Mouse (Mus musculus) adrenal gland, postnatal 36 days (tissue): Measurements from ENCODE around the gene Klrb1f. TPM values are rescaled to one million over a fixed set of nuclear protein-coding genes. Genes with fewer than 3 reads are reported as not detected.
"Not testable (repeated sequence)": the region's sequence is repeated elsewhere in the genome, so short reads cannot be mapped to it uniquely, and the experiment has no call there.

Experiments used
- DNase-seq, 2 experiments: peaks; one replicate each; pipeline ENCODE4 v3.0.0; 2021; ENCODE audit warnings: mixed read lengths in 1 of 2
- long read RNA-seq, 2 experiments: library from polyadenylated mRNA; stranded (forward); transcript quantifications; one replicate each; pipeline ENCODE4 v2.0.0; 2021; ENCODE audit warnings: borderline sequencing depth in 2 of 2
- total RNA-seq, 2 experiments: library from RNA; stranded (reverse); gene quantifications; 2 replicates each; pipeline ENCODE4 v1.2.3; 2021

The Klrb1f gene
- not detected for total RNA-seq
- long read RNA-seq, experiment 1, result 0 reads
- long read RNA-seq, experiment 2, result 0 reads

DNA sequence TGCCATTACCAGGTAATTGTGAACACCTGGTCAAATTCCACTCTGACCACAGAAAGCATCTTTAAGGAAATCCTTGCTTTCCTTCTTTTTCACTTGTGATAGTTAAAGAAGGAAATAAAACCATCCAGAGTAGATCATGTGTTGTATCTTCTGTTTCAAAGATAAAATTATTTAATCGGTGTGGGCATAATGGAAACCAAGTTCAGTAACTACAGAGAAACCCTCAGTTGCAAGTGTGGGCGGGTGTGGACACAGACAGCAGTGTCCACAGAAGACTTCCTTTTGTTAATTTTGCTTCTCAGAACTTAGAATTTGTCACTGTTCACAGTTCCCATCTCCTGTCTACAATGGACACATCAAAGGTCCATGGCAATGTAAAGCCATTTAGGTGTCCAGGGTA, at the start of gene Klrb1f:
Gene Klrb1f (plus strand): TSS at position 301 of the 400 bp plus-strand sequence.
- no peak for DNase-seq

DNA sequence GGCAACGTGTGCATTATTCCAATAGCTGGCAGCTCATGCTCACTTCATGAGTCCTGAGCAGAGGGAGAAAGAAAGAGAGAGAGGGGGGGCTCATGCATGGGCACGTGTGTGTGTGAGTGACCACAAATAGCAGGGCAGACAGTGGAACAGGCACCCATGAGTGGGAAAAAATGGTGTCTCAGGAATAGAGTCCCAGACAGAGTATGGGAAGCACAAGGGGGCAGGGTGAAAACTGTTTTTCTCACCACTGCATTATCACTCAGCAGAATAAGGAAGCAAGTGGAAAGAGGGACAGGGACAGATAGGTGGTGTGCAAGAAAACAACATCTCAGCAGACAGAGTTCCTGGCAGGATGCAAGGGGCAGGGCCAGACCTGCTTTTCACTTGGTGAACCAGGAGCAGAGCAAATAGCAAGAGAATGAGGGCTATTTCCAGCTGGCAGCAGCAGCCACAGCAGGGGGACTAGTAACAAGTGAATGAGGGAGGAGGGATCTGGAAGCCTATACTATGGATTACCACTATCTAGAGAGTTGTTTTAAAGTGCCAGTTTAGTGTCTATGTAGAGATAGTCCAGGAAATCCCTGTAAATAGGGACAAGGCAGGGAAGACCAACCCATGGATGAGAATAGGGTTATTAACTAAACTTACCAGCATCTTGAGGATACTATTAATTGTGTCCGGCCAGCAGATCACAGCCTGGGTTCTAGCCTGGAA, 49.5 kb upstream of the Klrb1f start:
- DNase-seq, result no peak

DNA sequence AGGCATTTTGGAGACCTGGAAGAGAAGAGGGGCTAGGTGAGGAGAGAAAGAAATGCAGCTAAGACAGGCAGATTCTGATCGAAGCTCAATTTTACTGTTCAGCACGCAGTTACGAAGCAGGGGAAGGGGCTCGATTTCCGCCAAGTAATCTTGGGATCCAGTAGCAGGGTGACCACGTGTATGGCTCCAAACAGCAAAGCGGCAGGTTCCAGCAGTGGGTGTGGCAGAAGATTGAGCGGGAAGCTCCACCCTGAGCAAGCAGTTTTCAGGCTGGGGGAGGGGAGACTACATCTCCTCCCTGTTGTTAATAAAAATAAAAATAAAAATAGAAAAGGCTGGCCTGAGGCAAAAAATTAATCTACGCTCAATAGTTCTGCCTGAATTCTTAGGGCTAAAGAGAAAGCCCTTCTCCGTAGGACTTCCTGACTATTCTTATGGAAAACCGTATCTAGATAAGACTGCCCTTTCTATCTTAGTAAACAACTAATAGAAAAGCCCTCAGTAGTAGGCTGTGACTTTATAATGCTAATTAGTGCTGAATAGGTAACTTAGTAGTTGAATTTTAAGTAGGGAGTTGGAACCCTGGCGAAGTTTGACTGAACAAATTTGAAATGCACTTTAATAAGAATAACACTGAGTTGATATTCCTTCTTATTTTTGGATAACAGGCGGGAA, 48.8 kb upstream of the Klrb1f start:
- DNase-seq, result no peak

DNA sequence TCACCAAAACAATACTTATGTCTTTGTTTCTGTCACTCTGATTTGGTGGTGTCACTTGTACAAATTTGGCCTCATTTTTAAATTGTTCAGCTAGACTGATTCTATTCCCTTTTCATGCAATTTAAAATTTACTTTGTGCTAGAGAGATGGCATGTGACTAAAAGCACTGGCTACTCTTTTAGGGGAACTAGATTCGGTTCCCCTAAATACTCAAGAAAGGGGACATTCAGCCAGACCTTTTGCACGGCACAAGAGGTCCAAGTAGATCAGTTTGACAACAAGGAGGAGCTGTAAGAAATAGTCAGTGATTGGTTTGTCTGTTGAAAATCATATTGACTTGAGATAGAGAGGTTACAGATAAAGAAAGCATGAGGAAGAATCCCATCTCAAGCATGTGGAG, 44.3 kb upstream of the Klrb1f start:
- no peak for DNase-seq

DNA sequence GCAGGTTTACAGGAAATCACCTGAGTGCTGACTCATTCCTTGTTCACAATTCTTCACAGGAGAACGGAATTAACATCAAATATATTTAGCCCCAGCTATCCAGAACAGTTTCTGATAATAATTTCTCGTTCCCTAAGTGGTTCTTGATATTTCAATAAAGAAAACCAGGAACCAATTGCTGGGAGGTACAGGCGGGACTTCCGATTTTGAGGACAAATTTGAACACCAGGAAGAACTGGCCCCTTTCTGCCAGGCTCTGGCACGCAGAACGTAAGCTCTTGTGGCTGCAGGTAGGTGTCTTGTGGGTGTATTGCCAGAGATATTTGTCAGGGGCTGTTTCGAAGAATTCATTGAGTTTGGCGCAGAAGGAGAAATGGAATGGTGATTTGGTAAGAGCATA, 37.1 kb upstream of the Klrb1f start:
- DNase-seq, result no peak

DNA sequence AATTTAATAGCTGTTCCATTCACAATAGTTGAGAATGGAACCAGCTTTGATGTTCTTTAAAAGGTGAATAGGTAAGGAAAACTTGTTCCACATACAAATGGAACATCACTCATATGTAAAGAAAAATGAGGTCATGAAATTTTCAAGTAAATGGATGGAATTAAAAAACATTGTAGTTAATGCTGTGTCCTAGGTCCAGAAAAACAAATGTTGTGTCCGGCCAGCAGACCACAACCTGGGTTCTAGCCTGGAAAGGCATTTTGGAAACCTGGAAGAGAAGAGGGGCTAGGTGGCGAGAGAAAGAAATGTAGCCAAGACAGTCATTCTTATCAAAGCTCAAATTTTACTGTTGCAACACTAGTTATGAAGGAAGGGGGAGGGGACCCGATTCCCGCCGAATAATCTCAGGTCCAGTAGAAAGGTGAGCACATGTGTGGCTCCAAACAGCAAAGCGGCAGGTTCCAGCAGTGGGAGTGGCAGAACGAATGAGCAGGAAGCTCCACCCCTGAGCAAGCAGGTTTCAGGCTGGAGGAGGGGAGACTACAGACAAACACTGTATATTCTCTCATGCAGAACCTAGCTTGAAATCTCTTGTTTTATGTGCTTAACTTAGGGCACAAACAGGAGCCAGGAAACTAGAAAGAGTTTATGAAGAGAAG, 35.7 kb upstream of the Klrb1f start:
- DNase-seq, result not testable (repeated sequence)

DNA sequence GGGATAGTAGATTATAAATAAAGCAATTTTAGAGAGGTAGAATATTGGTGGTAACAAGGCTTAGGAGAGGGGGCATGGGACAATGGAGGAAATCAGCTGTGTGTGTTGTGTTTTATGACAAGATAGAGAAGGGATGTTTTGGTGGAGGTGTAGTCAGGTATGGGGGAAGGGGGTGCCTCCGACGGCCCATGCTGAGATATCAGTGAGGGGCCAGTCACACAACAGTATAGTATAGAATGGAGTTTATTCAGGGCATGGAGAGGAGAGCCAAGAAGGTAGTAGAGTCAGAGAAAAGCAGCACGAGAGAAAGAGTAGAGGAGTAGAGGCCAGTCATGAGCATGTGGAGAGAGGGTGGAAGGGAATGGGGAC, 35.2 kb upstream of the Klrb1f start:
- DNase-seq, result no peak

DNA sequence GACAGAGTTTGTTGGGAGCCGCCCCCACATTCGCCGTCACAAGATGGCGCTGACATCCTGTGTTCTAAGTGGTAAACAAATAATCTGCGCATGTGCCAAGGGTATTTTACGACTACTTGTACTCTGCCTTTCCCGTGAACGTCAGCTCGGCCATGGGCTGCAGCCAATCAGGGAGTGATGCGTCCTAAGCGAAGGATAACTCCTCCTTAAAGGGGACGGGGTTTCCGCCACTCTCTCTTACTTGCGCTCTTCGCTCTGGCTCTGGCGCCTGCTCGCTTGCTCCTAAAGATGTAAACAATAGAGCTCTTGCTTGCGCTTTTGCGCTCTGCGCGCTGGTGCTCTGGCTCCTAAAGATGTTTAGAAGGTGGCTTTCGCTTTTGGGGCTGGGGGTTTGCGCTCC, 33.7 kb upstream of the Klrb1f start:
- DNase-seq, result not testable (repeated sequence)

DNA sequence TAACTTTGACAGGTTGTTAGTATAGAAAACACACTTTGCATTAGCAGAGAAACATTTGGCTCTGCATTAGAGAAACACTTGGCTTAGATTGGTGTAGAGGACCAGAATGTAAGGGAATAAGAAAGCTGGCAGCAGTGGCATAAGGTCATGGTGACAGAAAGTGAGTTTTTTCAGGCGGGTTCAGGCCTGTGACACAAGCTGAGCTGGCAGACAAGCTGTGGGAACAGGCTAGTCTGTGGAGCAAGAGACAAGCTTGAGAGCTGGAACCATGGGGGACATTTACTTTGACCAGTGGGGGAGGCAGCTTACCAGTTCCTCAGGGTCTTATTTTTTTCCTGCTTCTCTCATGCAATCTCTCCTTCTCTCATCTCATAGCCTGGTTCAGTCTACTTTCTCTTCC, 32.7 kb upstream of the Klrb1f start:
- no peak for DNase-seq

DNA sequence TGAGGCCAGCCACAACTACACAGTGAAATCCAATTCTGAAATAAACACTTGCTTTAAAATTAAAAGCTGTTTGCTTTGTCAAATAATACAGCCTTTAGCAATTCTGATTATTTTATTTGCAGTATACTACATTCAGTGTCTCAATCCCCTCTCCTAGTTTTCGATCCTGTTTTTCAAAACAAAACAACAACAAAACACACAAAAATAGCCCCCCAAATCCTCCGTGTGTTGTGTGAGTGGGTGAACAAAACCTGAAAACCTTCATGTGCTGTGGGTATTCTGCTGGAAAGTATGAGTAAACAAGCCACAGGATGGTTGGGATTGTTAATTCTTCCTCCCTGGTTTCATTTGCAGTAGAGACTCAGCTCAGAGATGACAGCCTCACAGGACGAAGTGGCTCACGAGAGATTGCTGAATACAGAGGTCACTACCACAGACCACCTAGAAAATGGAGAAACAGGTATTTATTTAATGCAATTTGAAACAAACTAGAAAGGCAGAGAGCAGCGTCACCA, 31.9 kb upstream of the Klrb1f start:
- no peak for DNase-seq

DNA sequence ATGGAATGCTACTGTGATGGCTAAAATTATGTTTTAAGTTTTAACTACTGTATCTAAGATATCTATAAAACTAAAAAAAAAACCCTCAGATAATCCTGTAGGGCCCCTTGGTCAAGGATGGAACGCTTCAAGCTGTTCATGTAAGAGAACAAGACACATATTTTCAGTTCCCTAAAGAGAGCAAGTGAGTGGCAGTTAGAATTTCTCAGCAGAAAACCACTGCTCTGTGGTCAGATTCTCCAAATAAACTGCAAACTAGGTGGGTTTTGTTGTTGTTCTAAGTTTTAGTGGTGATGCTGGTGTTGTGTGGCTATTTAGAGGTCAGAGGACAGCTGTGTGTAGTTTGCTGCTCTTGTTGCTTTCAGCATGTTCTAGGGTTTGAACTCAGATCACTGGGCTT, 31.3 kb upstream of the Klrb1f start:
- no peak for DNase-seq

DNA sequence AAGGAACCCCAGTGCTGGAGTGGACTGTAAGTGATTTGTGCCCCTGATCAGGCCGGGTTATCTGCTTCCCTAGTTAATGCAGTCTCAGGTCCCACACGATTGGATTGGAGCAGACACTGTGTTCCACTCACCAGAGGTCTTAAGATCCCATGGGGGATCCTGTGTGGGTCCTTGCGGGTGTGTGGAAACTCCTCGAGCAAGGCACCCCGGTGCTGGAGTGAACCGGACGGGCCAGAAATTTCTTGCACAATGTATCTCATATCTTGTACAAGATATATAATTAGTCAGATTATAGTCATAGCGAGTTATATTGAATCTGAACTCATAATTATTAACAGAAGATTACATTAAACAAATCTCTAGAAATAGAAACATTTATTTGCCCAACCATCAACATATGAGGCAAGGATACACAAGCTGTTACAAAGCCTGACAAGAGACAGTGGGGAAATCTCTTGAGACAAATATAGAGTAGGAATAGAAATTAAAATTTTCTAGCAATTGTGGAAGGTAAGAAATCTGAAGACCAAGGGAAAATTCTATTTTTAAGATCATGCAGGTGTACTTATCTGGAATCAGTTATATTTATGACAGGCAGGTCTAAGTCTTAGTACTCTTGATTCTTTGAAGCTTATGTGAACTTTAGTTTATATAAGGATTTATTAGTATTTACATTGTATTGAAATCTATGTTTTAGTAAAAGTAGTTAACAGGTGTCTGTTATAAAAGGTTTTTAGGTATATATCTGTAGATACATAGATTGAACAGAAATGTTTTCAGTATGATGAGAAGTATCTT, 18.1 kb upstream of the Klrb1f start:
- no peak for DNase-seq

DNA sequence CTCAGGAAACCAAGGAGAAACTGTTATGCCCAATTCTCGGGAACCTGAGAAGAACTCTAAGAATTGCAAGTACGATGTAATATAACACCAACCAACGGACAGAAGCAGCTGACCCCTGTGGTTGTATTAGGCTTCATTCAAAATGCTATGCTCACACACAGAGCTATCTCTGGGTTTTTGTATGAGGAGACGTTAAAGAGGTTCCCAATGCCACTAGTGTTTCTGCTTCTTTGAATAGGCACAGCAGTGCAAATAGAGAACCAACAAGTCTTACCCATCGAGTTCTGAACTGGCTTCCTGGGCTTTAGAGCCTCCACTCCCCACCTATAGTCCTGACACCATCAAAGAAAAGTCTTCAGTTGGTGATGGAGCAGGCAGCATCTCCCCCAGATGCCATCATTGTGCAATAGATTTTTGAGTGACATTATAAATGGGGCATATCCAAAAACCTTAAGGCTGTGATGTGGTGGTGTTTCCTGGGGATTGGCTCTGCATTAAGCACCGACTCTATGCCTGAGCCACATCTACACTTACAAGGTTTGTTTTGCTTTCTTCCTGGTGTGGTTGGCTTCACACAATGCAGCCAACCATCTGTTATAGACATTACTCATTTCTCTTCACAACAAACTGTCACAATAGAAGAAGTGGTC, 15.4 kb upstream of the Klrb1f start:
- DNase-seq, result no peak

DNA sequence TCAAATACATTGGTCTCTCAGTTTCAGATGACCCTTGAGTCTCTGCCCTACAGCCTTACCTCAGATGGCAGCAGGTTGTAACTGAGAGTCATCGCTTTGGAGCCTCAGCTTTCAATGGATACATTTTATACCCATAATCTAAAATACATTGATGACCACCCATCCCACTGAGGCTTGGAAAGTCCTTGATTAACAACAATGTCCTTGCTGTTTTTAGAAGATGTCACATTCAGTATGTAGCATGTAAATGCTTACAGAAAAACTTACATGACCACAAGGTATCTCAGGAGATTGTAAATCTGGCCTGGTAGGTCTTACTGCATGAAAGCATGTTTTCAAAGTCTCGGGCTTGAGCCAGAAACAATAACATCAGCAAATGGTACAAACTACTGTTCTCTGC, 14.7 kb upstream of the Klrb1f start:
- no peak for DNase-seq

DNA sequence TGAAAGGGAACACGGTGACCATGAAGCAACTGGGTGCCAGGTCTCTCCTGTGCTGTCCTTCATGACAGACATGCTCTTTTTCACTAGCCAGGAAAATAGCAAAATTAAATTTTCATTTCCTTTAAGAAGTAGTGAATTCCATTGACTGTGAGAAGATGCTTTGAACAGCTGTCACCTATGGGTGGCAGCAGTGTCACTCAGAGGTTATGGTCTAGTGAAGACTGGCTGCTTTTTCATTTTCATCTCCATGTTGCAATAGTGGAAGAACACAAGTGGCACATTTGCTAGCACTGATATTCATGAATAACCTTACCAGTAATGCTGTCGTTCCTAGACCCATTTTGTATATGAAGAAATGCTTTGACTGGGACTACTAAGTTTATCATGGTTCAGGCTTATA, 12.3 kb upstream of the Klrb1f start:
- peak; percentile 3 to 18 for DNase-seq

DNA sequence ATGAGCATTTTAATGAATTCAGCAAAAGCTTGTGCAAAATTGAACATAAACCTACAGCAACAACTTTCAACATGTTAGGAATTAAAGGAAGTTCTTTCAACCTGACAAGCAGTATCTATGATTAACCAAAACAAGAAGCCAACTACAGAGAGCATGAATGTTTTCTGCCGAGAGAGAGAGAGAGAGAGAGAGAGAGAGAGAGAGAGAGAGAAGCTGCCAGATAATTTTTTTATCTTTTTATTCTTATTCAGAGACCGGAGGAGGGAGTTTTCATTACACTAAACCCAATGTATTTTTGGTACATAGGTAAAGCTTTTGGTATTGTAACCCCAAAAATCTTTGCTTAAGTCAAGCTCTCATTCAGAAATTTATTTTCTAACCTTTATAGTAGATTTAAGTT, 10.7 kb upstream of the Klrb1f start:
- DNase-seq, result no peak

DNA sequence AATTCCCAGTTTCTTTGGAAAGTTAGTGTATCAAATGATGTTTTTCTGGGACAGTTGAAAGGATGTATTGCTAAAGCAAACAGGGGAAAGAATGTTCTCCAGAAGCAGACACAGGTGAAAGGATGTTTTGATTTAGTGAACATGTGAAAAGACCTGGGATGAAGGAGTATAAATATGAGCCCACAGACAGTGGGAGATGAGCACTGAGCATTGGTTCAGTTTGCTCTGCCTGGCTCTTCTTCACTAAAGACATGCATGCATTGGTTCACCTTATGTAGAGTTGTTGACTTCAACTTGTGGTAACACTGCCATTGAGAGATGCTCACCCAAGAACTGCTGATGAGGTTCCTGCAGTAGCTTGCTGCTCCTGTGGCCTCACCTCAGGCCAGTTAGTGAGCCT, 9.4 kb upstream of the Klrb1f start:
- DNase-seq, result no peak

DNA sequence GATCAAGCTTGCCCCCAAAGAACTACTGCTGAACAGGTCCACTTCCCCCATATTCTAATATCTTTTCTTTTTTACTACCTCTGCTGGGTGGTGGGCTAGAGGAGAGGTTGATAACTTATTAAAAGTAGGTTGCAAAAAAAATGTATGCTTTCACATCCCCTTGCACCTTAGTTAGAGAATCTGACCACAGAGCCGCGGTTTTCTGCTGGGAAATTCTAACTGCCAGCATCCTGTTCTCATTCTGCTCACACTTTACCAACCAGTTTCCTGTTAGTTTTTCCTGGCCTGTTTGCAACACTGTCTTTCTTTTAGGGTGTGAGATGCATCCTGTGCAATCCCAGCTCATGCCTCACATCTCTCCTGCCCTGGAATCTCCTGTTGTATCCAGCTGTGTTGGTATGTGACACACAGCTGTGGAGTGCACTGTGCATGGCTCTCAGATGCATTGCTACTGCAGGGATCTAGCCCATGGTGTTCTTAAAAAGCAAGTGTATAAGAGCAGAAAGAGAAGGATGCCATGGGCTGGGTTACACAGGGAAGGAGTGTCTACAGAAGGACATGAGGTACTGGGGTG, 8.7 kb upstream of the Klrb1f start:
- DNase-seq, result no peak

DNA sequence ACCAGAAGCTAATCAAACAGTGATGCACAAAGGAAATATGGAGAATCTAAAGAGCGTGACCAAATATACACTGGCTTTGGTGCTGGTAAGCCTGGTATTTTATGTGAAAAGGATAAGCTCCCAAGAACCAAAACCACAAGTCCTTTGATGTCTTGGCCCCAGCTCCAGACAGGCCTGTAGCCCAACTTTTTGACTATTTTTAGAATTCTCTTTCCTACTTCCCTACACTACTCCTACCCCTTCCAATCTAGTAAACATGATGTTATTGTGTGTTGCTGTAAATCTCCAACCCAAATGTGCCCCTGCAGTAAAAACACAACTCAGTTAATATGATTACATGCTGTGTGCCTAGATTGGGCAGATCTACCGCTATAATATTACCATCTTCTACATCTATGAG, 4.2 kb upstream of the Klrb1f start:
- DNase-seq, result no peak

DNA sequence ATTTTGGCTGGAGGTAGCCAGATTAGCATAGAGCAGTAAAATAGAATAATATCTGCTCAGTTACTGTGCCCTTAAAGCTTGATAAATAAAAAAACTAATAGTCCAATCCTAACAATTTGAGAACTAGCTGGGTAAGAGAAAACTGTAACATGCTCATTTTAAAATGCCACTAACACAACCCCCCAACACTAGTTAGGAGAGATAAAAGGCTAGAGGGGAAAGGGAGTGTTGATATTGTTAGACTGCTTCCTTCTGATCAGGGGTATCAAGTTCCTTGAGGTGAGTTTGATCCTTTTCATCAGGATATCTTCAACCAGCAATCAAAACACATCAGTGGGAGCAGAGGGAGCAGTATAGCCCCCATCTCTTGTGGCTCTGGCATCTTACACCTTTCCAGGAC, 3.2 kb upstream of the Klrb1f start:
- DNase-seq, result no peak

DNA sequence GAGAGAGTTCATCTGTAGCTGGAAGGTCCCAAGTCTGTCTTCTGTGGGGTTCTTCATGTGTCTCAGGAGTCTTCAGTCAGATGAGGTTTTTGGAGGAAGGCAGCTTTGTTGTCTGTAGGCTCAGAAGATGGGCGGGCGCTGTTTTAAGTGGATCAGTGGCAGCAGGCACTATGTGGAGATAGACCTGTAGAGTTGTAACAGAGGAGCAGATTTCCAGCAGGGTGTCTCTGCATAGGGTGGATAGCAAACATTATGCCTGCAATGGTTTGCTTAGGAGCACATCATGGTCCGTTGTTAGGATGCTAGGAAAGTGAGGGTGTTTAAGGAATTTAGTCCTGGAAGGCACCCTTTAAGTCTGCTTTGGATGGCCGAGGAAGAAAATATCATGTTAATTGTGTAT, 2.7 kb downstream of the Klrb1f start:
- DNase-seq, result no peak
